Mouse (Mus musculus): ENCODE data around the gene Fsd1l. TPM values are rescaled to one million over a fixed set of nuclear protein-coding genes. Genes with fewer than 3 reads are reported as not detected.

The Fsd1l gene
- polyA plus RNA-seq (2015; fragmentation: Nextera tagmentation; extraction: Ambion mirVana) = 7.9 and 10.1 TPM in 2 replicates

DNA sequence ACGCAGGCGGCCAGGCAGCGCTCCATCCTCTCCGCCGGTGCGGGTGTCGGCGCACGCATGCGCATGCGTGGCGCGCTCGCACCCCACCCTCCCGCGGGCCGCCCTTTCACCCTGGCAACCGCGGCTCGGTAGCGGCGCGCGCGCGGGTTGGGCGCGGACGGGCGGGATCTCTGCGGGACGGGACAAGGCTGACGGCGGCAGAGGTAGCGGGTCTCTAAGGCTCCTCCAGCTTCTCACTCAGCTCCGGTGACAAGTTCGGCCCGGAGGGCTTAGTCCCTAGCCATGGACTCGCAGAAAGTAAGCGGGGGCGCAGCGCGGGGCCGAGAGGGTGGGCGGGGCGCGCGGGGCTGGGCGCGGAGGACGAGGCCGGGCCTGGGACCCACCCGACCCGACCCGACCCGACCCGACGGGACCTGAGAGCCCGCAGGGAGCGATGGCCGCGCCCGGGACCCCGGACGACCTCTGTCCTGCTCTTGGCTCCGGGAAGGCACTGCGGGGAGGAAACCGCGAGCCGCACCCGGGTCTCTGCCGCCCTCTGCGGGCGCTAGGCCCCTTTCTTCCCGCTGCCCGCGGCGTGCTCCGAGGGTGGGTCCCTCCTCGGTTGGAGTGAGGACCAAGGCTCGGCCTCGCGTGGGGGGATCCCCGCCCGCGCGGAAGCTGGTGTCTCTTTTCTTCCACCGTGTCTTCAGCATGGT lies at the start of gene Fsd1l:
Gene Fsd1l, plus strand, starts transcription at position 156 of the 695 bp plus-strand sequence.
- Histone ChIP-seq H3K4me3 (peak within 1 kb of the TSS; percentile 77), H3K4me2 (peak within 1 kb of the TSS; percentile 86), H3K36me3 (no peaks in the 10 kb centered on the region), H3K9ac (peak within 1 kb of the TSS; percentile 77), H3K27me3 (peaks cover 6% of the 10 kb centered on the region; the same call in 1 of the 2 replicates), H3K4me1 (replicated peaks) (peaks cover 6% of the 10 kb centered on the region), H3K9me3 (replicated peaks) (no peaks in the 10 kb centered on the region), H3K27ac (peak within 1 kb of the TSS; percentile 50; the same call in 1 of the 2 replicates)
- WGBS = 0% methylated on average over 54 of the region's 88 CpGs
- peak; percentile 83 for ATAC-seq (replicated peaks; ENCODE audit: insufficient number of reproducible peaks, insufficient read depth, low FRiP score, low read depth)

DNA sequence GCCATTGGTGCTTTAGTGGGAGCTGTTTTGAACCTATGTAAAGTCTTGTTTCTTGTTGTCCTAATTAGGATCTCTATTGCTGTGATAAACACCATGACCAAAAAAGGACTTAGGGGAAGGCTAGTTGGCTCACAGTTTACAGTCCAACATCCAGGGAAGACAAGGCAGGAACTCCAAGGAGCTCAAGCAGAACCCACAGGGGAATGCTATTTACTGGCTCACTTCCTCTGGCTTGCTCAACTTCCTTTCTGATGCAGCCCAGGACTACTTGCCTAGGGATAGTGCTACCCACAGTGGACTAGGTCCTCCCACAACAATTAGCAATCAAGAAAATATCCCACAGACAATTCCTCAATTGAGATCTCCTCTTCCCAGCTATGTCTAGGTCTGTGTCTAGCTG lies 43.6 kb upstream of the Fsd1l start:
- ATAC-seq (replicated peaks; ENCODE audit: insufficient number of reproducible peaks, insufficient read depth, low FRiP score, low read depth) = no peak
- no peaks in the 10 kb centered on the region for H3K36me3 ChIP-seq
- no peak overlapping the region for H3K4me2 ChIP-seq
- H3K4me3 ChIP-seq = no peak overlapping the region
- H3K27ac ChIP-seq = no peak overlapping the region
- no peaks in the 10 kb centered on the region for H3K9me3 ChIP-seq (replicated peaks)
- no peaks in the 10 kb centered on the region for H3K27me3 ChIP-seq
- H3K9ac ChIP-seq = no peak overlapping the region
- H3K4me1 ChIP-seq (replicated peaks) = peaks cover 6% of the 10 kb centered on the region; the same call in 1 of the 2 replicates

DNA sequence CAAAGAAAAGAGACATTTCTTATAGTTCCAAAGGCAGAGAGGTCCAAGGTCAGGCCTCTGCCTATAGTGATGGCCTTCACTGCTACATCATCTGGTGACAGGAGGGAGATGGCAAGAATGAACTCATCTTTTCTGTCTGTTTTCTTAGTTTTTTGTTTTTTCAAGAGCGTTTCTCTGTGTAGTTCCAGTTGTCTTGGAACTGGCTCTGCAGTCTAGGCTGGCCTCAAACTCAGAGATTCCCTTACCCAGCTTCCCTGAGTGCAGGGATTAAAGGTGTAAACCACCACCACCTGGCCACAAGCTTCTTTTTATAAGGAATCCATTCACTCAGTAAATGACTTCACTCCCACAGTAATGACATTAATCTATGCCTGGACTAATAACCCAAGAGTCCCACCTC lies 42.3 kb upstream of the Fsd1l start:
- Histone ChIP-seq H3K9me3 (replicated peaks) (no peaks in the 10 kb centered on the region), H3K4me1 (replicated peaks) (peaks cover 7% of the 10 kb centered on the region; the same call in 1 of the 2 replicates), H3K27ac (no peak overlapping the region), H3K4me2 (no peak overlapping the region), H3K36me3 (no peaks in the 10 kb centered on the region), H3K9ac (no peak overlapping the region), H3K4me3 (no peak overlapping the region), H3K27me3 (no peaks in the 10 kb centered on the region)
- WGBS = 77% methylated on average over 1 of the region's 1 CpGs
- ATAC-seq (replicated peaks; ENCODE audit: insufficient number of reproducible peaks, insufficient read depth, low FRiP score, low read depth) = no peak

DNA sequence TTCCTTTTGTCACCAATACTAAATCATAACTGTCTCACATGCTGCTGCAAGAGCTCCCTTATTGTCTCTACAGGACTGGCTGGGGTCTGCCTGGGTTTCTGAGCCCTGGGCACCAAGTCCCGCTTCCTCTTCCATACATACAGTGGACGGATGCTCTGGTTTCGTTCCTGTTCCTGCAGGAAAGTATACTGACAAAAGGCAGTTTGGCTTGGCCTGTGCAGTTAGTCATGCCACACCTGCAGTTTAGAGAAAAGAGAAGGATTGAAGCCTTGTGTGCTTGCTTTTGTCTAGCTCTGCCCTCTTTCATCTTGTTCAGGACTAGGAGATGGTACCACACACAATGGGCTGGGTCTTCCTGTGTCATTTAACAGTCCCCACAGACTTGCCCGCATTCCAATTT lies 41.8 kb upstream of the Fsd1l start:
- Histone ChIP-seq H3K9ac (no peak overlapping the region), H3K27ac (no peak overlapping the region), H3K27me3 (no peaks in the 10 kb centered on the region), H3K4me1 (replicated peaks) (peaks cover 11% of the 10 kb centered on the region; the same call in 1 of the 2 replicates), H3K9me3 (replicated peaks) (no peaks in the 10 kb centered on the region), H3K4me2 (no peak overlapping the region), H3K36me3 (no peaks in the 10 kb centered on the region), H3K4me3 (no peak overlapping the region)
- no peak for ATAC-seq (replicated peaks; ENCODE audit: insufficient number of reproducible peaks, insufficient read depth, low FRiP score, low read depth)
- 86% methylated on average over 4 of the region's 4 CpGs for whole genome bisulfite sequencing

DNA sequence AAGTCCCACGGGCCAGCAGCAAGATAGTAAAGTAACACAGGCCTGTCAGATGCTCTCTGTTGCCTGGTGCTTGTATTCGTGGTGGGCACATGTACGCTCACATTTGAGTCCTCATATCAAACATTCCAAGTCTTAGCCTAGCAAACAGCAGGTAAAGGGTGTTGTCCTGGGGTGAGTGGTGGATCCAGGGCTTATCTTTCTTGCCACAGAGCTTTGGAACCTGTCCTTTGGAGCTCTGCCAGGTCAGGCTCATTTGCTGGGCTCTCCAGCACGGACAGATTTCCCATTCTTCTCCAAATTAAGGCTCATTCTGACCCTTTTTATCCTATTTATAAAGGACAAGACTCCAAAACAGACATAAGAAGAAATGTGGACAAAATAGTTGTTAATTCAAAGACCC lies 41.1 kb upstream of the Fsd1l start:
- Histone ChIP-seq H3K9ac (no peak overlapping the region), H3K9me3 (replicated peaks) (no peaks in the 10 kb centered on the region), H3K4me2 (no peak overlapping the region), H3K27ac (no peak overlapping the region), H3K27me3 (no peaks in the 10 kb centered on the region), H3K4me1 (replicated peaks) (peaks cover 11% of the 10 kb centered on the region; the same call in 1 of the 2 replicates), H3K36me3 (no peaks in the 10 kb centered on the region), H3K4me3 (no peak overlapping the region)
- no peak for ATAC-seq (replicated peaks; ENCODE audit: insufficient number of reproducible peaks, insufficient read depth, low FRiP score, low read depth)
- WGBS = 49% methylated on average over 4 of the region's 4 CpGs

DNA sequence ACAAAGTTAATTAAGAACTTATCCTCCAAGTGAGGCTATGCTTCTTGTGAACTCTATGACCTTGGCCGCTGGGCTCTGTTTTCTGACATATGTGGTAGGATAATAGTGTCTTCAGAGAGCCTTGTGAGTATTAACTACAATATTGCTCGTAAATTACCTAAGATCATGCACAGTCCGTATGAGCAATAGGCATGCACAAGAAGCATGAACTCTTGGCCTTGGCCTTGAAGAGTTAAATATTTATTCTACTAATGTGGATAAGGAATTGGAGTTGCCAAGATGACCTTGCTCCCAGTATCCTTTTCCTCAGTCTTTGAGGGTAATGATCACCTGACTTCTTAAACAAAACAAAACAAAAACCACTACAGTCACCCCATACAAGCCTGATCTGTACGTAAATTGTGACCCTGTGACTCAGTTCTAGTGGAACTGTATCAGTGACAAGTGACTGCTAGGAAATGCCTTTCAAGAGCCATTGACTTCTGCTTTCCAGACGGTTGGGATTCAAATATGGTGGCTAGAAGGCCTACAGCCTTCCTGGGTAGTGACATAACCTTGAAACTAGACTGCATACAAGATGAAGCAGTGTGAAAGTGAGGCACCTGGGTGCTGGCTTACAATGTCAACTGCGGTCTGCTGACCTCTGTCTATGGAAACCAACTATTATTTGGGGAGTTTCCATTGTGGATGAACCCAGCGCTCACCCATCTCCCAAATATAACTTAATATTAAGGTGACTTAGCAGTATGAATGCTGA lies 40.4 kb upstream of the Fsd1l start:
- 78% methylated on average over 7 of the region's 7 CpGs for WGBS
- Histone ChIP-seq H3K36me3 (no peaks in the 10 kb centered on the region), H3K9ac (no peak overlapping the region), H3K4me1 (replicated peaks) (peaks cover 11% of the 10 kb centered on the region; the same call in 1 of the 2 replicates), H3K27me3 (no peaks in the 10 kb centered on the region), H3K4me2 (no peak overlapping the region), H3K27ac (no peak overlapping the region), H3K9me3 (replicated peaks) (no peaks in the 10 kb centered on the region), H3K4me3 (no peak overlapping the region)
- no peak for ATAC-seq (replicated peaks; ENCODE audit: insufficient number of reproducible peaks, insufficient read depth, low FRiP score, low read depth)

DNA sequence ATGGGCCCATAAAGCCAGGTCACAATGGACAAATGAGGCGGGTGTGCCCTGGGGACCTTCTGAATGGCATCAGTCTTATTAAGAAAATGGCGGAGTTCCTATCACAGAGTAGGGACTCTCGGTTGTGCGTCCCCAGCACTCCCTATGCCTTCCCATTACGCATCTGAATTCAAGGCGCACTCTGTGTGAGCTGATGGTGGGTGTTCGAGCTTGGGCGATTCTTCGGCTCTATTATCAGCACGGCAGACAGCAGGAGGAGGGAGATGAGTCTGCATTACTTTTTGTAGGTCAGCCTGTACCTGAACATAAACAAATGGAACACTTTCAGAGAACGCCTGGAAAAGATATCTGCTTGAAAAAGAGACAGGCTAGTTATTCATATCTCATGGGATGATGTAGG lies 39.7 kb upstream of the Fsd1l start:
- peaks cover 11% of the 10 kb centered on the region; the same call in 1 of the 2 replicates for H3K4me1 ChIP-seq (replicated peaks)
- ATAC-seq (replicated peaks; ENCODE audit: insufficient number of reproducible peaks, insufficient read depth, low FRiP score, low read depth) = no peak
- 82% methylated on average over 11 of the region's 11 CpGs for WGBS
- H3K4me3 ChIP-seq = no peak overlapping the region
- H3K9ac ChIP-seq = no peak overlapping the region
- no peaks in the 10 kb centered on the region for H3K9me3 ChIP-seq (replicated peaks)
- H3K27me3 ChIP-seq = no peaks in the 10 kb centered on the region
- no peak overlapping the region for H3K4me2 ChIP-seq
- no peaks in the 10 kb centered on the region for H3K36me3 ChIP-seq
- H3K27ac ChIP-seq = peak overlapping the region; percentile 71

DNA sequence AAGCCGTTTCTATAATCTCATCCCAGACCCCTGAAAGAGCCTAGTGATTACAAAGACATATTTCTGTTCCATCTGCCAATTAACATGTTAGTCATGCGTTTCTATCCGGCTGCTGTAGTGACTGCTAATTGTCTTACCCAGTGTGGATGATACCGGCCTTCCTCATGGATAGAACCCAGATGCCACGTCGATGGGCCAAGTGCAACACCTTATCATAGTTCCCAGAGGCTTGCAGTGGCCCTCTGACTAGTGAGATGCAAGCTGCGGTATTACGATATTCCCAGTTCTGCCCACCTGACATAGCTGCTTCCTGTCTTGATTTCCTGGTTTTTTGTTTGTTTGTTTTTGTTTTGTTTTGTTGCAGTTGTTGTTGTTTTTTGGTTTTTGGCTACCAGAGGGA lies 39.3 kb upstream of the Fsd1l start:
- peak; percentile 63 for ATAC-seq (replicated peaks; ENCODE audit: insufficient number of reproducible peaks, insufficient read depth, low FRiP score, low read depth)

DNA sequence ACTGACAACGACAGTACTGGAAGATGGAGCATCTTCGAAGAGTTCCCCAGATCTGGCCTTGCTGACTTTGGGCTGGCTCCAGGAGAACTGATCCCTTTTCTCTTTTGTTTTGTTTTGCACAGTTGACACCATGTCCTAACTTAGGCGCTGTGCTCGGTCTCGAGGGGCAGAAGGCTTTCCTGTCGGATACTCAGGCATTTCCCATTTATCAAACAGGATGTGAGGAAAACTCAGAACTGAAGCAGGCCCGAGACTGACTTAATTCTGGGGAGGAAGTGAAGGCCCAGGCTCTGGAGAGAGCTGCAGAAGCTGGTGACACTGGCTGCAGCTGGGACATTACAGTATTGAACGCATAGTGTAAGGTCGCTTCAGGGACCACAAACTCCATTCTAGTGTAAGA lies 38.9 kb upstream of the Fsd1l start:
- peaks cover 11% of the 10 kb centered on the region; the same call in 1 of the 2 replicates for H3K4me1 ChIP-seq (replicated peaks)
- peak; percentile 82 for ATAC-seq (replicated peaks; ENCODE audit: insufficient number of reproducible peaks, insufficient read depth, low FRiP score, low read depth)
- H3K4me2 ChIP-seq = no peak overlapping the region
- H3K9ac ChIP-seq = no peak overlapping the region
- H3K27me3 ChIP-seq = no peaks in the 10 kb centered on the region
- H3K4me3 ChIP-seq = no peak overlapping the region
- 55% methylated on average over 9 of the region's 9 CpGs for WGBS
- peak overlapping the region; percentile 71 for H3K27ac ChIP-seq
- no peaks in the 10 kb centered on the region for H3K36me3 ChIP-seq
- no peaks in the 10 kb centered on the region for H3K9me3 ChIP-seq (replicated peaks)

More for the DNA sequence above, 39.3 kb upstream of the Fsd1l start:
- H3K4me2 ChIP-seq = no peak overlapping the region
- H3K9ac ChIP-seq = no peak overlapping the region
- 59% methylated on average over 8 of the region's 8 CpGs for WGBS
- no peaks in the 10 kb centered on the region for H3K27me3 ChIP-seq
- H3K27ac ChIP-seq = peak overlapping the region; percentile 71
- no peak overlapping the region for H3K4me3 ChIP-seq
- no peaks in the 10 kb centered on the region for H3K36me3 ChIP-seq
- H3K4me1 ChIP-seq (replicated peaks) = peaks cover 11% of the 10 kb centered on the region; the same call in 1 of the 2 replicates
- no peaks in the 10 kb centered on the region for H3K9me3 ChIP-seq (replicated peaks)

DNA sequence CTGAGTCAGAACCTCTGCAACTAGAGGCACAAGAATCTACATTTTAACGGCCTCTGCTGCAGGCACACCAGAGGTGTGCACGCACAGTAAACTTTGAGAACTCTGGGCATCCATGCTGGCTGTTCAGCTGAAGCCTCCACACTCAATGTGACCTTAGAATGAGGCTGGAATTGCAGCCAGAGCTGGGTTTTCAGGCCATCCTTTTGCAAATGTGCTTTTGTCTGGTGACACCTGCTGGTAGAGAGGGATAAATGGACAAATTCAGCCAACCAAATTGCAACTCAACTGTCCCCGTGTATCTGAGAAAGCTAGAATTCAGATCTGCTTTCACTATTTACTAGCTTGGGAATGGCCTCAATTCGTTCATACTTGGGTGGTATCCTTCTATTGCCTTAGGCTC lies 37.1 kb upstream of the Fsd1l start:
- Histone ChIP-seq H3K4me1 (replicated peaks) (peaks cover 11% of the 10 kb centered on the region; the same call in 1 of the 2 replicates), H3K27me3 (no peaks in the 10 kb centered on the region), H3K9me3 (replicated peaks) (no peaks in the 10 kb centered on the region), H3K36me3 (no peaks in the 10 kb centered on the region), H3K4me2 (no peak overlapping the region), H3K4me3 (no peak overlapping the region), H3K9ac (no peak overlapping the region), H3K27ac (no peak overlapping the region)
- no peak for ATAC-seq (replicated peaks; ENCODE audit: insufficient number of reproducible peaks, insufficient read depth, low FRiP score, low read depth)
- WGBS = 25% methylated on average over 4 of the region's 4 CpGs

DNA sequence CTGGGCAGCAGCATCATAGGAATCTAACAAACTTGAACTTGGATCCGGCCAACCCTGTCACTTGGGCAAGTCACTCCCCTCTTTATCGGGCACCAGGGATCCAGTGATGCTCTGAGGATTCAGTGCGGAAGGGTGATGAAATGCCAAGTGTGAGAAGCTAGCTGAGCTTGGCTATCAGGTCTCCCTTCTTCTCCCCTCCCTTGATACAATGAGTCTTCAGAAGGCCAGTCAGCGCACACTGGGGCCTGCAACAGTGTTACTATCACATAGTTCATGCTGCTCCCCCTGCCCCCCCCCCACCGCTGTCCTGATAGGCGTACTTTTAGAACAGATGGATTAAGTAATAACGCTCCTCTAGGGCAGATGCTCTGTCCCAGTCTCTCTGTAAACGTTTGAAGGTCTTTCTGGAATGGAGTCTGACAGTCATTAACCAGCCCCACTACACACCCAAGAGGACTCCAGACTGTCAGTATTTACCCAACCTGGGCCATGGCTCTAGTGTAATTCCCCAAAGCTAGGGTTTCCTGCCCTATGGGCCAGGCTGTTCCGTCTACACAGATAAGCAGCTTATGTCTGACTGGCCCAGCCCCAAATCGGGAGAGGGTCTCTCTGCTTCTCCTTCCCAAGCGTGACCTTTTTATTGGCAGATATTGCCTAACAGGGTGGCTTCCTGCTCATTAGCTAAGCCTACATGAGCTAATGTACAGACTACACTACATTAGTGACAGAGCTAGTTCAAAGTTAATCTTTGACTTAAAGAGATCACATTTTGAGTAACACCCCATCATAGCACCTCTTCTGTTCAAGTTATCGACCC lies 35.8 kb upstream of the Fsd1l start:
- ATAC-seq (replicated peaks; ENCODE audit: insufficient number of reproducible peaks, insufficient read depth, low FRiP score, low read depth) = no peak
- no peak overlapping the region for H3K4me3 ChIP-seq
- no peak overlapping the region for H3K27ac ChIP-seq
- no peaks in the 10 kb centered on the region for H3K27me3 ChIP-seq
- no peak overlapping the region for H3K9ac ChIP-seq
- H3K36me3 ChIP-seq = no peaks in the 10 kb centered on the region
- 70% methylated on average over 12 of the region's 12 CpGs for WGBS
- no peak overlapping the region for H3K4me2 ChIP-seq
- peaks cover 7% of the 10 kb centered on the region; the same call in 1 of the 2 replicates for H3K4me1 ChIP-seq (replicated peaks)
- no peaks in the 10 kb centered on the region for H3K9me3 ChIP-seq (replicated peaks)
